Mouse (Mus musculus) mouse trophoblast stem cell (cell line): ENCODE results near the gene Ngfr.

Experiments used
- in situ Hi-C, 2 experiments: fragments of 300-500 bp; cut with MseI, MboI; formaldehyde crosslinking; loops; 2 replicates in 1 of 2; 3 replicates in 1 of 2; pipeline ENCODE4 v1.15.1; 2025

Ngfr gene

DNA sequence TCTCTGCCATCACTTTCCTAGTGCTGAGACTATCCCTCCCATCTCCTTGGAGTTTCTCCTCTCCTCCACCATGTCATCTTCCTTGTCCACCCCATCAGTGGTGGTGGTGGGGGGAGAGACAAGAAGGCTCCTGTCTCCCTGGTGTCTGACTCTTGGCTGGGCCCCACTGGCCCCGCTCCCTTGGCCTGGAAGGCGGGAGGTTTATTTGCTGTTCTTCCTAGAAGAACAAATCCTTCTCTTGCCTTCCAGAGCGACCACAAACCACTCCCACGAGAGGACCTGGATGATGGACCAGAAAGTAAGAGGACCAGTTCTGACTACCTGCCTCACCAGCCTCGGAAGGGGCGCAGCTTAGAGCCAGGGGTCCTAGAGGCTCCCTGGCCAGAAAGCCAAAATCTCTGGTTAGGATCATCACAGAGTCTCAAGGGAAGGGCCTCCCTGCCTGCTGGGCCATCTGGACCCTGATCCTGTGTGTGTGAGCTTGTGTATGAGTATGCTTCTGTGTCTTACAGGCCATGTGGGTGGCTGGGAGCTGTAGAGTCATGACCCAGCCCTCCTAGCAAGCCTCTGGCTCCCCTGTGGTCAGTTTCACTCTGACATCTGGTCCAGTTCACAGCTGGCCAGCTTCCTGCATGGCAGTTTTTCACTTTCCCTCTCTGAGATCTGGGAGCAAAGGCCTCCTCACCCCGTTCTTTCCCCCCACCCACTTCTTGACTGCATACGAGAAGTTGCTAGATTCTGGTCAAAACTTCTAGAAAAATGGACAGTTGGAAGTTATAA, 19.4 kb downstream of the Ngfr start:
- in situ Hi-C loops: no loop called here

DNA sequence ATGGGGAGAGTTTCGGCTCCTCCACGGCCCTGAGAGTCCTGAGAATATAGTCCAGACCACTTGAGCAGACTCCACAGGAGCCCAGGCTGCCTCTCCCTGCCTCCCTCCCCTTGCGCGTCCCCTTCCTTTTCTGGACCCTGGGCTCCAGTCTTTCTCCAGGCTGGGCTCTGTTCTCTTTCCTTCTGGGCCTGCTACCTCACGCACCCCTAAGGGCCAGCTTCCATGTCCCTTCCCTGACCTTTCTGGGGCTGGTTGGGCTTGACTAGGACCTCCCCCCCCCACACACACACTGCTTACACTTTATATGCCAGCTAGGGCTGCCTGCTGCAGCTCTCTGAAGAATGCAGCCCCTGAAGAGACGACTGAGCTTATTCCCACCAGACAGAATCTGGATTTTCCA, 20.2 kb downstream of the Ngfr start:
- in situ Hi-C loops: no loop called here

DNA sequence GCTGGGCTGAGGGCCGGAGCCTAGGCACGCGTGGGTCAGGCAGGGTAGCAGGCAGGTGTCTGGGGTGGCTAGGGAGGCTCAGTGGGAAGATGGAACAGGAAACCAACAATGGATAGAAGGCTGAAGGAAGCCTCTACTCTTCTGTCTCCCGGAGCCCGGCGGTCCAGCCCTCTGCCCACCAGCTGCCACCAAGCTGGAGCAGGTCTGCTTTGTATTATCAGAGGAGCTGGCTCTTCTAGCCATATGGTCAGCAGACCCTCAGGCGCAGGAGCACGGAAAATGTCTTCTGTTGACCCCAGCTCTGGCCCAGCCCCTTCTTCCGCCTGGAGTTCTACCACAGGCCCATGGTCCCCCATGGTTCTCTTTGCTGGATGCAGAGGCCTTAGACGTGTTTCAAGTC, 22.2 kb downstream of the Ngfr start:
- in situ Hi-C loops: no loop called here

DNA sequence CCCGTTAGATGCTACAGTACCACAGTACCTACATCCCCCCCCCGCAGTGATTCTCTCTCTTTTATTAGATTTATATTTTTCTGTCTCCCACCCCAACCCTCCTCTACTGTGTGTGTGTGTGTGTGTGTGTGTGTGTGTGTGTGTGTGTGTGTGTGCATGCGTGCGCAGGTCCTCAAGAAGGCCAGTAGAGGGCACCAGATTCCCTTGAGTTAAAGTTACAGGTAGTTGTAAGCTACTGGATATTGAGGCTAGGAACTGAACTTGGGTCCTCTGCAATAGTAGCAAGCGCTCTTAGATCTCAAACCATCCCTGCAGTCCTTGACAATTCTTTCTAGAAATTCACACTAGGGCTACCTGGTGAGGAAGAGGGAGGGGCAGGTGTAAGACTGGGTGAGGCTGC, 23.7 kb downstream of the Ngfr start:
- in situ Hi-C loops: no loop called here

DNA sequence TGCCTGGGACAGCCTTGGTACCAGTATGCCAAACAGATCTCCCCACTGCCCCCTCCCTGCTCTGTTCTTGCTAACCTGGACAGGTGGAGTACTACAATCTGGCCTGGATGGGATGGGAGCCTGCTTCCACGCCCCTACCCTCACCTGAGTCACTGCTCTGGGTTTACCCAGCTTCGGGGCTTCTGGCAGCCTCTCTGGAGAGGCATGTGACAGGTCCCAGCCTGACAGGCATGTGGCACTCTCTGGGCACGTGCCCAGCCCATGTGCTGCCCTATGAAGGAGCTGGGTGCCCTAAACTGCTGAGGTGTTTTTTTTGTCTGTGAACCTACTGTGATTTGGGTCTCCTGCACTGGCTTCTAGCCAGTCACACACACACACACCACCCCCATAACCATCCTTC, 26.8 kb downstream of the Ngfr start:
- in situ Hi-C loops: no loop called here

DNA sequence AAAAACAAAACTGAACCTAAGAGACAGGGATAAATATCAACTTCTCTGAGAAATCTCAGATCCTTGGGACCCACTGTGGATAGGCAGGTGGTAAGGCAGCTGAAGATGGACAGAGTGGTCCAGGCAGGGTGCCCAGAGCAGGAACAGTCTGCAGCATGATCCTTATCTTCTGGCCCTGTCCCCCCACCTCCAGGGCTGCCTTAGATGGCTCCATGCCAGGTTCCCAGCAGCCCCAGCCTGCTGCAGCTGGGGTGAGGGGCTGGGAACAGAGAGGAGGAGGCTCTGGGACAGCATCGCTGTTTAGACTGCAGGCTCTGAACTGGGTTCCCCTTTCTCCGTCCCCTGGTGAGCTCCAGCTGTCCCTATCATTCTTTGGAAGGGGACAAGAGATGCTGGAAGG, 27.8 kb downstream of the Ngfr start:
- in situ Hi-C loops: no loop called here

DNA sequence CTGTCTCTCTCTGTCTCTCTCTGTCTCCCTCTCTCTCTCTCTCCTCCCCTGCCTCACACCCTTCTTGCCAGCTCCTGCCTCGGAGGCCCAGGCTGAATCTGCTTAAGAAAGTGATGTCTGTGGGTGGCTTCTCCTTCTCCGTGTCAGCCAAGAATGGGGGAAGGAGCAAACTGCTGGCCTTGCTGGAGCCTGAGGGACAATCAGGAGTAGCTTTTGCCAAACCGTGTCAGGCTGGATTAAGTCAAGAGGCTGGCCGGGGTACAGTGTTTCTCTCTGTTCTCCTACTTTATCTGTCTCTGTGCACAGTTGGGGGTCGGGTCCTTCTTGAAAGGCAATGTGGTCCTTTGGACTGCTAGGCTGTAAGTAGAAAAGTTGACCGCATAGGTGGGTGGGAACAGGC, 29.8 kb downstream of the Ngfr start:
- in situ Hi-C loops: no loop called here

DNA sequence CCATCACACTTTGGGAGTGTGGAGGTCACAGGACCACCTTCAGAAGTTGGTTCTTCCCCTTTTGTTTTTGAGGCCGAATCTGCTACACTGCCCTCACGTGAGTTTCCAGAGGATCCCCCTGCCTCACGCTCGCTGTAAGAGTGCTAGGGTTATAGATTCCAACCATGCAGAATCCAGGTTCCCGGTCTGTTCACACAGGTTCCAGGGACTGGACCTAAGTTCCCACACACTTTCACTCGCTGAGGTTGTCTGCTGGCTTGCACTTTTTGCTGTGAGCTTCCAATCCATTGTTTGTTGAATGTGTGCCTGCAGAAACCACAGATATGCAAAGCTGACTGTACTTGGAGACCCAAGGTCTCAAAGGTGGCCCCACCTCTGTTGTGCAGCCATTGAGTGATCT, 30.5 kb downstream of the Ngfr start:
- in situ Hi-C loops: no loop called here

DNA sequence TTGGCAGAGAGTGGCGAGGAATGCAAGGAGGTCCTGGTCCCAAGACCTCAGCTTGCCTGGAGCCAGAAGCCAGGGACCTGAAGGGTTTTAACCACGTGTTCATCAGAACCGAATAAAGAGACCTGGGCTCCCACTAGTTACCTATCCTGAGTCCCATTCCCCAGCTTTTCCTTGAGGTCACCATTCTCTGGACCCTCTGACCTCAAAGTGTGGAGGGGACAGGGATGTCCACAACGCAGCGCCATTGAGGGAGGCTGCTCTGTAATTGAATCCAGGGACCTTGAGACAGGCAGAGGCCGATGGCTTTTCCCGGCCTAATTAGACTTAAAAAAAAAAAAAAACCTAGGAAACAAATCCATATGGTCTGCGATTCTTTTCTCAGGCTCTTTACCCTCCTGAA, 32.3 kb downstream of the Ngfr start:
- in situ Hi-C loops: no loop called here

DNA sequence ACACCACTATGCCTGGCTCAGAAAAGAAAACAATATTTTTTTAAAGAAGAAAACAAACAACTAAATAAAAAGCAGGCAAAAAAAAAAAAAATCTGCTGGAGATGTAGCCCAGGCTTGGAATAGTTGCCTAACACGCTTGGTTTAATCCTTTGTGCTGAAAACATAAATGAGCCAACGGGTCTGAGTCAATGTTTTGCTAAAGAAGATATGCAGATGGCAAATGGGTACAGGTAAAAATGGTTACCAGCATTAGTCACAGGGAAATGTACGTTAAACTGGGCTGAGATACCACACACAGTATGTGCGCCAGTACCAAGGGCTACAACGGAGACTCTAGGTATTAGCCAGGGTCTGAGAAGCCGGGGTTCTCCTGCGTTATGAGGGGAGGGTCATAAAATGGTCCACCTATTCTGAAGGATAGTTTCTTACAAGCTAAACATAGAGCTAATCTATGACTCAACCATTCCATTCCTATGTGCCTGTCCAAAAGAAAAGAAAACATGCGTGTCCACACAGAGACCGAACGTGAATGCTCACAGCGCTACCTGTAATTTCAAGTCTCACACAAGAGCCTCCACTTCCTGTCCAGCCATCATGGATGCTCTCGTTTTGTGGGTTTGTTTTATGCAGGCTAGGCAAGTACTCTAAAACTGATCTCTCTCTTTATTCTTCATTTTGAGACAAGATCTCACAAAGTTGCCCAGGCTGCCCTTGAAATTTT, 37.1 kb downstream of the Ngfr start:
- in situ Hi-C loops: no loop called here

DNA sequence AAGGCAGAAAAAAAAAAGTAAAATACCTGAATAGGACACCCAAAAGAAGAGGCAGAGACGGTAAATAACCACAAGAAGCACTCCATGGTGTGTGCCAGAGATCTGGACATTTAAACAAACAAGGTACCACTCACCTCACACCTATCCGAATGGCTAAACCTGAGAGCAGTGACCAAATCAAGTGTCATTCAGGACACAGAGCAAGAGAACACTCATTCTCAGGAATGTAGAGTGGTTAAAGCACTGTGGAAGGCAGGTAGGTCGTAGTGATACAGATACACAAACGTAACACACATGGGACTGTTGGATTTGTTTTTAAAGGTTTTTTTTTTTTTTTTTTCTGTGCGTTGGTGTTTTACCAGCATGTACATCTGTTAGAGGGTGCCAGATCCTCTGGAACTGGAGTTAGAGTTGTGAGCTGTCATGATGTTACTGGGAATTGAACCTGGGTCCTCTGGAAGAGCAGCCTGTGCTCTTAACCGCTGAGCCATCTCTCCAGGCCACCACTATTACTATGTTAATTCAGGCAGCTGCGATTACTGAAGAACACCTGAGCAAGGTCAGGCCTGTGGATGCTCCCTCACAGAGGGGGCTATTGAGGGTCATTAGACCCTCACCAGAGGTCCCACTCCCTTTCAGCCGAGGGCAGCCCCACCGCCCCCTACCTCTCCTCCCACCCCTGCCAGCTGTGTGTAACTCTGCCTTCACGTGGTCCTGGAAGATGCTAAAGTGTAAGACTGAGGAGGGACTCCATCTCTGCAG, 41.3 kb downstream of the Ngfr start:
- in situ Hi-C loops: no loop called here

DNA sequence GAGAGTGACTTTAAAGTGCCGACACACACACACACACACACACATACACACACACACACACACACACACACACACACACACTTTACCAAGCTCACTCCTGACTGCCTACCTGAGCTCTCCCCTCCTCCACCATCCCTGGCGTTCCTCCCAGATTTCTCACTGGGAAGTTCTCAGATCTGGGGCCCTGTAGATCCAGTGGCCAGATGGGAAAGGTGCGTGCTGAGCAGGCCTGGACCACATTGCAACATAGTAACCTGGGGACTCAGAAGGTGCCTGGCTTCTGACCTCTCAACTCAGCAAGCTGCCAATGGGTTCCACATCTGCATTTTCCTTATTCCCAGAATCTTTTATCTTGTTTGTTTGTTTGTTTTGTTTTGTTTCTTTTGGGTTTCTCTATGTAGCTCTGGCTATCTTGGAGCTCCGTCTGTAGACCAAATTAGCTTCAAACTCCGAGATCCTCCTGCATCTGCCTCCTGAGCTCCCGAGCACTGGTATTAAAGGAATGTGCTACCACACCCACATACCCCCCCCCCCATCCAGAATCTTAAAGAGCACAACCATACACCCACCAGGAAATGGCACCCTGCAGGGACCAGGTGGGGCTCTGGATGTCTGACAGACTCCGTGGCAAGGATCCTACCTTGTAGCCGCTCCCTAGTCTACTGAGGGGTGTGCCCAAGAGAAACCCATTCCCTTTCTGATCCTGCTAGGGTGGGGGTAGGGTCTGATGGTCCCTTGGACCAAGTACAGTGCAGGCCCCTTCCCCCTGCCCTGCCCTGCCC, 42.8 kb downstream of the Ngfr start:
- in situ Hi-C loops: no loop called here

DNA sequence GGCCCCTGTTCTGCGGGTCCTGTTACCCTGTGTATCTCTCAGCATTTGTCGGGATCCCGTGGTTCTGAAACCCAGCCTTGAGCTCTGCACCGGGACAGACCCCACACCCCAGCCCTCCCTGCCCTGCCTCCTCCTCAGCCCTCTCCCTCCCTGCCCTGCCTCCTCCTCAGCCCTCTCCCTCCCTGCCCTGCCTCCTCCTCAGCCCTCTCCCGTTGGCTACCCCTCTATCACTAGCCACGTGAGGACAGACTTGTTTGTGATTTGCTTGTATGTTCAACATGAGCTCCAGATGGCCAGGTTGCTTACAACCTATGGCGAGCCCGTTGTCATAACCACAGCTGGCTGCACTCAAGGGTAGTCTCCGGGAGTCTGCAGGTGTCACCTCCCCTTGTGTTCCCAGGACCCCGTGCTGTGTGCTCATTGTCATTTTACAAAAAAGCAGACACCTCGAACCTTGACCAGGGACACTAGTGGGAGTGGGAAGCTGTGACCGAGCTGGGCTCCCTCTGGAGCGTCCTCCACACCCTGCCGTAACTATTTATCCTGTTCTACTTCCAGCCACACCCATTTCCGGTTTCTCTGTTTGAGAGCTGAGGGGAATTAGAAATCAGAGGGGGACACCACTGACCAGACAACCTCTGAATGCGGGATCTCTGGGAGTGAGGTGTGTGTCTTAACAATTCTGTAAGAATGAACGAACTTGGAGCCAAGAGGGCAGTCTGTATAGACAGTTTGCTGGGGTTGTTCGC, 46.7 kb downstream of the Ngfr start:
- in situ Hi-C loops: no loop called here

DNA sequence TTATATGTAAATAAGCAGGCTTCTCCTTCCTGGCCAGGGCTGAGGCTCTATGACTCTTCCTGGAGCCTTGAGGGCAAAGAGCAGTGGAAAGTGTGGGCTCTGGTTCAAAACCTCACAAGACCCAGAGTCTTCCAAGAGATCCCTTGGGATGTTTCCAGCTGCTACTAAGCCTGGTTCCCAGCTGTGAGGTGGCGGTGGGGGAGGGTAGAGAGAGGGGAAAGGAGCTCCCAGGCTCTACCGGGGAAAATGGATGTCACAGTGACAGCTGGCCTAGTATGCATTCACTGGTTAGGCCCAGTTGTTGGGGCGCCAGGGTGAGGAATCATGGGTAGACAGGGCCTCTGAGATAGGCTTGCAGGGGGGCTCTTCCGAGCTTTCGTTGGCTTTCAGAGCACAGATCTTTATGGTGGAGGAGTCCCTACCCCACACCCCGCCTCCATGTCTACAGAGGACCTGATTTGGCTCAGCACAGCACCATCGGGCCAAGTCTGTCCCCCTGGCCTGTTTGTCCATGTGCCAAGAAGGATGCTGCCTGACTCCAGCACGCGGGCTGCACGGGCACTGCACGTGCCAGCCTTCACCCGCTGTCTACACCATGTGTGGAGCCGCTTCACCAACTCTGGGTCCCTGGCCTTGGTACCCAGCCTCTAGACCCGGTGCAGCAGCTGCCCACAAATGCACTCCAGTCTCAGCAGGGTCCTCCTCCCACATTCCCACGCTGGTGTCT, 49.0 kb downstream of the Ngfr start:
- in situ Hi-C loops: no loop called here

DNA sequence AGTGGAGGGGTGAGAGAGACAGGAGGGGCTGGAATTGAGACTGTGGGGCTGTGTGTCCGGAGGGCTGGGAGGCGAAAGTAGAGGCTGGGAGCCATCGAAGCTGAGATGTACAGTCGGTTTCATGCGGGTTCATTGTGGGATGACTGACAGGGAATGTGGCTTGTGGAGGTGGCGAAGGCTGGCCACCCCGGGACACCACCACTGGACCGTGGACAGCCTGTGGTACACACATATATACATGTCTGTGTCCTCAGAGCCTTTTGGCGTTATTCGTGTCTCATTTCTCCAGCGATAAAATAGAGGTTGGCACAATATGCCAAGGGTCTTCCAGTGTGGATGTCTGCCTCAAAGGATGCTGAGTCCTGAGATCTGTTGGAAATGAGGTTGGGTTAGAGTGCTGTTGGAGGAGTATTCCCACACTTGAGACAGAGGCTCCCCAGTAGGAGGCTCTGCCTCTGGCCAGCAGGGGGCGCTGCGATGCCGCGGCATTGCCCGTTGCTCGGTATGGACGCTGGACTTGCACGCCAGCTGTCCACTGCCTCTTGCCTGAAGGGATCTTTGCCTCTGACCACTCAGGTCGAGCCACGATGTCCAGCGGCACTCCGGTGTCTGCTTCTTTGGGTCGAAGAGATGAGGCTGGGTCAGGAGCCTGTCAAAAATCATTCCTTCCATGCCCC, 53.9 kb downstream of the Ngfr start:
- in situ Hi-C loops: loop anchor here (5.0 kb wide), 4 partner anchors 49 to 119 kb away; partner anchors contain the start of gene Ngfr (in 1 of the 2)

DNA sequence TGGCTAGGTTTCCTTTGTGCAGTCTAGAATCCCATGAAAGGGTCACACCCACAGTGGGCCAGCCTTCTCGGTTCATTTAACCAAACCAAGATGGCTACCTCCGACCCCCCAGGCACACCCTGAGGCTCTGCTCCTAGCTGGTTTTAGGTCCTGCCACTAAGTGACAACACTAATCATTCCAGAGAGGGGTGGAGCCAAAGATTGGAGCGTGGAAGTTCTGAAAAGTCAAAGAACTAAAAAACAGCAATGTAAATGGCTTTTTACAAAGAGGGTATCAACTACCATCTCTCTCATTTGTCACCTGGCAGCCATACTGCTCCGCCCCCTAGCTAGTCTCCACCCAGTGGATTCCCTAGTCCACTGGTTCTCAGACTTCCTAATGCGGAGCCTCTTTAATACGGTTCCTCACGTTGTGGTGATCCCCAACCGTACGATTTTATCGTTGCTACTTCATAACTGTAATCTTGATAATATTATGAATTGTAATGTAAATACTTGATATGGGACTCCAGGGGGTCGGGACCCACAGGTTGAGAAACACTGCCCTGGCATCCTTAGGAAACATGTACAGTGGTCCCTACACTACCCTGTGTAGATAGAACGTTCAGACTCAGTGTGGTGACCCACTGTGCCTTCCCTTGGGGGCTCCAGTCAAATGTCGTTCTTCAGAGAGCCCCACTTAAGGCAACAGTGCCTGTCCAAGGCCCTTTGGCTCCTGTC, 55.0 kb downstream of the Ngfr start:
- in situ Hi-C loops: loop anchor here (5.0 kb wide), 4 partner anchors 50 to 120 kb away; partner anchors contain the start of gene Ngfr (in 1 of the 2)

DNA sequence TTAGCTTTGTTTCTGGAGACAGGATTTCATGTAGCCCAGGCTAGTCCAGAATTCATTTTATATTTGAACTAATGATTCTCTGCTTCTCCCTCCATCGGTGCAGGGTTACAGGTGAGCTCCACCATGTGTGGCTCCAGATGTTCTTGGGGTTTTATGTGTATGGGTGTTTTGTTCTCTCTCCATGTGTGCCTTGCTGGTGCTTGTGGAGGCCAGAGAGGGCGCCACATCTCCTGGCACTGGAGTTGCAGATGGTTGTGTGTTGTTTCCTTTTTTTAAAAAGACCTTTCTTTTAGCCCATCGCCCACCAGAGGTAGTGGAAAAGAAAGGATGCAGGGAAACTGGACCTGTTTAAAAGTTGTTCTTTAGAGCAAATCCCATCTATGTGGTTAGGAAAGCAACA, 59.3 kb downstream of the Ngfr start:
- in situ Hi-C loops: loop anchor here in 1 of 2 experiments (10.0 kb wide), 1 partner anchor 133 kb away; no protein-coding TSS in a partner anchor

DNA sequence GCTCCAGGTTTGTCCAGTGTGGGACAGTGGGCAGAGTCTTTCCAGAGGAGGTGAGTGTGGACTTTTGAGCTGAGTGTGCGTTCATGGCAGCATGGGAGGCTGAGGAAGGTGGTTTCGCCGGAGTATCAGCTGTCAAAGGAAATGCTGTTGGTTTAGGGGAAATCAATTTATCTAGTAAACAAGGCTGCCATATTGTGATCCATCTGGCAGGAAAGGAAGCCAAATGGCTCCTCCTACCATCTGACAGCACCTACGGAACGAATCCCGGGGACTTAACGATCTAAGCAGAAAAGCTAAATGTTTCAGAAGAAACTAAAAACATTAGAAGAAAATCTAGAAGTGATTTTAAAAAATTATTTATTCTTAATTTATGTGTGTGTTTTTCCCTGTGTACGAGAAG, 60.2 kb downstream of the Ngfr start:
- in situ Hi-C loops: loop anchor here in 1 of 2 experiments (10.0 kb wide), 1 partner anchor 133 kb away; no protein-coding TSS in a partner anchor

DNA sequence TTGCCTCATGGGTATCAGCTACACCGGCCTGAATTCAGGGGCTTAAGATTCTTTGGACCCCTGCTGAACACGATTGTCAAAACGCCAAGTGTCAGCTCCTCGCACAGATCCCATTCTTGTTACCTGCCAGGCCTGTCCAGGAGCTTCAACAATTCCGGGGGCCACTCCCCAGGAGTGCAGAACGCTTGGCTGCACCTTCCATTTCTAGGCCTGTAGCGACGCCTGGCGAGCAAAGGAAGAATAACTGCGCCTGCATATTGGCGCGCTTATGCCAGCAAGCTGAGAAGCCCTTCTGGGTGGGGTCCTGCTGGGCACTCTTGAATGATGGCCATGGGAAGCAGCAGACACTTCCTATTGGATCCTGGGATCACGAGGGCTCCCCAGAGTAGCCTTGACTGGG, 66.0 kb downstream of the Ngfr start:
- in situ Hi-C loops: loop anchor here (5.0 to 10.0 kb wide), 2 partner anchors 127 to 139 kb away; partner anchors contain the start of gene Slc35b1 (in 1 of the 2)
